Mouse (Mus musculus): ENCODE results near the gene Arhgap35.
A peak's percentile ranks its signal among the peaks of the same experiment; 100 is the strongest.
"Not testable (repeated sequence)": the region's sequence is repeated elsewhere in the genome, so short reads cannot be mapped to it uniquely, and the experiment has no call there.

Gene Arhgap35

GRCm38 (mm10) chr7:16614888-16615715, at the start of gene Arhgap35:
Gene Arhgap35 (minus strand): TSS chr7:16614993.
- DNase-seq (ENCODE audit: low read depth, low spot score) = peak; percentile 98

GRCm38 (mm10) chr7:16644260-16644659, 29.5 kb upstream of the Arhgap35 start:
- DNase-seq (ENCODE audit: low read depth, low spot score) = no peak

GRCm38 (mm10) chr7:16643106-16643505, 28.3 kb upstream of the Arhgap35 start:
- DNase-seq (ENCODE audit: low read depth, low spot score) = not testable (repeated sequence)

- no peak for DNase-seq (ENCODE audit: low read depth, low spot score)
Observed at GRCm38 (mm10) chr7:16639028-16639427, 24.2 kb upstream of the Arhgap35 start.

- DNase-seq (ENCODE audit: low read depth, low spot score) = no peak
Observed at GRCm38 (mm10) chr7:16635116-16635515, 20.3 kb upstream of the Arhgap35 start.

- not testable (repeated sequence) for DNase-seq (ENCODE audit: low read depth, low spot score)
Observed at GRCm38 (mm10) chr7:16633913-16634312, 19.1 kb upstream of the Arhgap35 start.

- DNase-seq (ENCODE audit: low read depth, low spot score) = peak; percentile 36
Observed at GRCm38 (mm10) chr7:16631932-16632331, 17.1 kb upstream of the Arhgap35 start.

- no peak for DNase-seq (ENCODE audit: low read depth, low spot score)
Observed at GRCm38 (mm10) chr7:16631025-16631424, 16.2 kb upstream of the Arhgap35 start.

GRCm38 (mm10) chr7:16629598-16630296, 15.0 kb upstream of the Arhgap35 start:
- DNase-seq (ENCODE audit: low read depth, low spot score) = peak; percentile 80

GRCm38 (mm10) chr7:16628096-16628771, 13.4 kb upstream of the Arhgap35 start:
- DNase-seq (ENCODE audit: low read depth, low spot score) = peak; percentile 71

- peak; percentile 52 for DNase-seq (ENCODE audit: low read depth, low spot score)
Observed at GRCm38 (mm10) chr7:16623687-16624086, 8.9 kb upstream of the Arhgap35 start.

GRCm38 (mm10) chr7:16623131-16623530, 8.3 kb upstream of the Arhgap35 start:
- DNase-seq (ENCODE audit: low read depth, low spot score) = peak; percentile 71

GRCm38 (mm10) chr7:16621066-16621622, 6.4 kb upstream of the Arhgap35 start:
- no peak for DNase-seq (ENCODE audit: low read depth, low spot score)

GRCm38 (mm10) chr7:16618661-16619211, 3.9 kb upstream of the Arhgap35 start:
- peak; percentile 55 for DNase-seq (ENCODE audit: low read depth, low spot score)

- DNase-seq (ENCODE audit: low read depth, low spot score) = peak; percentile 62
Observed at GRCm38 (mm10) chr7:16617045-16617444, 2.3 kb upstream of the Arhgap35 start.

GRCm38 (mm10) chr7:16614171-16614887, 464 bp downstream of the Arhgap35 start:
- DNase-seq (ENCODE audit: low read depth, low spot score) = no peak

GRCm38 (mm10) chr7:16613461-16614170, 1.2 kb downstream of the Arhgap35 start:
- no peak for DNase-seq (ENCODE audit: low read depth, low spot score)

GRCm38 (mm10) chr7:16610345-16610744, 4.4 kb downstream of the Arhgap35 start:
- no peak for DNase-seq (ENCODE audit: low read depth, low spot score)

- DNase-seq (ENCODE audit: low read depth, low spot score) = no peak
Observed at GRCm38 (mm10) chr7:16608961-16609360, 5.8 kb downstream of the Arhgap35 start.

GRCm38 (mm10) chr7:16608046-16608445, 6.7 kb downstream of the Arhgap35 start:
- no peak for DNase-seq (ENCODE audit: low read depth, low spot score)
